Mouse (Mus musculus): ENCODE data around the gene Slc26a1.

The Slc26a1 gene

GRCm38 (mm10) chr5:108670785-108671184 is 4.6 kb downstream of the Slc26a1 start:
- POLR2A ChIA-PET = interaction anchor here (0.6 to 6.0 kb wide), 14 partner anchors 8 to 492 kb away, joined by 3 to 73 read pairs (median 12); partner anchors contain the start of genes Idua (in 3 of the 4), Fgfrl1 (in 2 of the 4), Atp5k (in 1 of the 4) and Pigg (in 1 of the 4)
- CTCF ChIA-PET = interaction anchor here (0.8 to 5.5 kb wide), 22 partner anchors 9 to 244 kb away, joined by 3 to 57 read pairs (median 4); partner anchors contain the start of genes Fgfrl1 (in 2 of the 4), Idua (in 2 of the 4), Atp5k (in 1 of the 4) and Gak (in 1 of the 4)

GRCm38 (mm10) chr5:108669986-108670385 is 5.4 kb downstream of the Slc26a1 start:
- ChIA-PET CTCF (interaction anchor here (0.5 to 5.5 kb wide), 21 partner anchors 9 to 1510 kb away, joined by 3 to 57 read pairs (median 4); partner anchors contain the start of genes Idua (in 2 of the 4), Atp5k (in 1 of the 4), Fgfrl1 (in 1 of the 4) and Gak (in 1 of the 4)), POLR2A (interaction anchor here in 3 of 4 experiments (0.6 to 6.0 kb wide), 25 partner anchors 8 to 1259 kb away, joined by 3 to 73 read pairs (median 9); partner anchors contain the start of genes Idua (in 3 of the 3), Fgfrl1 (in 2 of the 3), Gak (in 2 of the 3) and Tmem175 (in 2 of the 3))

- POLR2A ChIA-PET = interaction anchor here in 3 of 4 experiments (0.6 to 6.0 kb wide), 45 partner anchors 8 to 1258 kb away, joined by 3 to 73 read pairs (median 4); partner anchors contain the start of genes Idua (in 3 of the 3), Fgfrl1 (in 2 of the 3), Gak (in 2 of the 3) and Pigg (in 2 of the 3)
- CTCF ChIA-PET = interaction anchor here (0.5 to 5.5 kb wide), 33 partner anchors 9 to 764 kb away, joined by 3 to 57 read pairs (median 4); partner anchors contain the start of genes Fgfrl1 (in 3 of the 4), Idua (in 3 of the 4), Atp5k (in 1 of the 4) and Gak (in 1 of the 4)
These were observed 6.1 kb downstream of the Slc26a1 start, which contains the start of gene Dgkq for GRCm38 (mm10) chr5:108668977-108669936. Gene Dgkq, minus strand, starts transcription at chr5:108669672.

- POLR2A ChIA-PET = interaction anchor here in 3 of 4 experiments (0.8 to 6.0 kb wide), 36 partner anchors 8 to 616 kb away, joined by 3 to 73 read pairs (median 6); partner anchors contain the start of genes Idua (in 3 of the 3), Fgfrl1 (in 2 of the 3), Gak (in 2 of the 3) and Tmem175 (in 2 of the 3)
- CTCF ChIA-PET = interaction anchor here (0.7 to 5.5 kb wide), 28 partner anchors 8 to 462 kb away, joined by 3 to 57 read pairs (median 4); partner anchors contain the start of genes Fgfrl1 (in 3 of the 4), Idua (in 3 of the 4), Atp5k (in 1 of the 4) and Gak (in 1 of the 4)
These were observed 6.9 kb downstream of the Slc26a1 start for GRCm38 (mm10) chr5:108668387-108668932.

GRCm38 (mm10) chr5:108667370-108667769 is 8.0 kb downstream of the Slc26a1 start:
- ChIA-PET CTCF (interaction anchor here in 1 of 4 experiments (1.1 kb wide), 1 partner anchor 237 kb away, joined by 3 read pairs; no protein-coding TSS in a partner anchor), POLR2A (interaction anchor here in 2 of 4 experiments (0.7 to 6.0 kb wide), 8 partner anchors 8 to 546 kb away, joined by 3 to 73 read pairs (median 12); partner anchors contain the start of genes Gak (in 2 of the 2), Tmem175 (in 2 of the 2) and Idua (in 1 of the 2))

GRCm38 (mm10) chr5:108665066-108665465 is 10.3 kb downstream of the Slc26a1 start:
- CTCF ChIA-PET = interaction anchor here in 1 of 4 experiments (0.6 to 0.8 kb wide), 2 partner anchors 13 to 17 kb away, joined by 3 read pairs; no protein-coding TSS in a partner anchor
- POLR2A ChIA-PET = interaction anchor here in 2 of 4 experiments (0.9 to 1.7 kb wide), 3 partner anchors 16 to 38 kb away, joined by 3 to 5 read pairs (median 5); partner anchors contain the start of genes Gak (in 1 of the 2) and Tmem175 (in 1 of the 2)

- POLR2A ChIA-PET = interaction anchor here in 2 of 4 experiments (0.7 to 3.9 kb wide), 3 partner anchors 12 to 31 kb away, joined by 3 to 30 read pairs (median 4); no protein-coding TSS in a partner anchor
- CTCF ChIA-PET = interaction anchor here in 2 of 4 experiments (0.7 to 3.7 kb wide), 2 partner anchors 12 to 81 kb away, joined by 3 to 25 read pairs; no protein-coding TSS in a partner anchor
These were observed 12.6 kb downstream of the Slc26a1 start for GRCm38 (mm10) chr5:108662772-108663171.

- ChIA-PET POLR2A (interaction anchor here (0.6 to 5.0 kb wide), 46 partner anchors 9 to 806 kb away, joined by 3 to 73 read pairs (median 4); partner anchors contain the start of genes Dgkq (in 3 of the 4), Gak (in 3 of the 4), Tmem175 (in 3 of the 4) and Atp5k (in 2 of the 4)), CTCF (interaction anchor here (0.5 to 3.7 kb wide), 17 partner anchors 8 to 630 kb away, joined by 3 to 25 read pairs (median 4); partner anchors contain the start of genes Dgkq (in 3 of the 4) and Pcgf3 (in 1 of the 4))
These were observed 14.6 kb downstream of the Slc26a1 start for GRCm38 (mm10) chr5:108660632-108661268.

- POLR2A ChIA-PET = interaction anchor here (0.6 to 5.0 kb wide), 43 partner anchors 8 to 807 kb away, joined by 3 to 73 read pairs (median 4); partner anchors contain the start of genes Dgkq (in 3 of the 4), Gak (in 3 of the 4), Tmem175 (in 3 of the 4) and Atp5k (in 2 of the 4)
These were observed 15.4 kb downstream of the Slc26a1 start, which contains the start of gene Idua for GRCm38 (mm10) chr5:108659698-108660631. Gene Idua, plus strand, starts transcription at chr5:108660331.

GRCm38 (mm10) chr5:108658611-108659010 is 16.8 kb downstream of the Slc26a1 start:
- CTCF ChIA-PET = interaction anchor here in 1 of 4 experiments (1.2 to 1.3 kb wide), 2 partner anchors 12 to 14 kb away, joined by 3 to 4 read pairs; no protein-coding TSS in a partner anchor
- POLR2A ChIA-PET = interaction anchor here in 2 of 4 experiments (3.1 to 5.0 kb wide), 4 partner anchors 8 to 11 kb away, joined by 25 to 73 read pairs (median 32); partner anchors contain the start of gene Dgkq (in 2 of the 2)

More at GRCm38 (mm10) chr5:108659698-108660631, 15.4 kb downstream of the Slc26a1 start, which contains the start of gene Idua:
- CTCF ChIA-PET = interaction anchor here (0.7 to 3.7 kb wide), 17 partner anchors 8 to 629 kb away, joined by 3 to 25 read pairs (median 4); partner anchors contain the start of genes Dgkq (in 3 of the 4) and Pcgf3 (in 1 of the 4)

- ChIA-PET CTCF (no interaction called here), POLR2A (interaction anchor here in 2 of 4 experiments (0.6 to 5.0 kb wide), 4 partner anchors 9 to 28 kb away, joined by 3 to 73 read pairs (median 14); partner anchors contain the start of genes Dgkq (in 1 of the 2), Gak (in 1 of the 2) and Tmem175 (in 1 of the 2))
These were observed 18.0 kb downstream of the Slc26a1 start for GRCm38 (mm10) chr5:108657406-108657805.

GRCm38 (mm10) chr5:108655891-108656650 is 19.3 kb downstream of the Slc26a1 start:
- ChIA-PET POLR2A (interaction anchor here in 2 of 4 experiments (0.8 to 1.2 kb wide), 4 partner anchors 13 to 26 kb away, joined by 3 to 4 read pairs (median 4); partner anchors contain the start of genes Gak (in 2 of the 2), Tmem175 (in 2 of the 2) and Dgkq (in 1 of the 2)), CTCF (interaction anchor here in 2 of 4 experiments (1.0 to 1.4 kb wide), 2 partner anchors 12 to 19 kb away, joined by 3 to 4 read pairs; partner anchors contain the start of gene Slc26a1 (in 1 of the 2))

GRCm38 (mm10) chr5:108655381-108655780 is 20.0 kb downstream of the Slc26a1 start:
- POLR2A ChIA-PET = interaction anchor here in 1 of 4 experiments (1.0 kb wide), 1 partner anchor 14 kb away, joined by 4 read pairs; the partner anchor contains the start of gene Dgkq
- CTCF ChIA-PET = interaction anchor here in 2 of 4 experiments (1.0 to 1.4 kb wide), 2 partner anchors 13 to 20 kb away, joined by 3 to 4 read pairs; partner anchors contain the start of gene Slc26a1 (in 1 of the 2)

All from embryonic stem cell, embryonic (primary cell).